Comparison of ENCODE assay signal across 30 mouse cellular contexts in genomic region chr2:152622953-152623352, GRCm38 (mm10). TPM values are rescaled to one million over a fixed set of nuclear protein-coding genes. Genes with fewer than 3 reads are reported as not detected.
"Had no signal": no experiment of that assay in that cellular context is flagged by ENCODE, and none has a peak within 500 bp of the region (broad histone marks: within the 10 kb centered on the region; RNA-seq: fewer than 3 reads in every experiment).

Gene Defb25 (minus strand): TSS chr2:152623053.

- DNase-seq: gastrocnemius, postnatal 14 days; gastrocnemius, postnatal 36 days; heart, adult 18-20 months; heart, postnatal 10 days; heart, postnatal 4 days; kidney, adult 2 months; kidney, adult 9 months; kidney, postnatal 4 days; layer of hippocampus, adult 9-11 months; layer of hippocampus, postnatal 36 days; left cerebral cortex, postnatal 4 days had no signal

- H3K9me3 ChIP-seq: heart, embryonic 10.5 days; heart, embryonic 12.5 days; hindbrain, embryonic 10.5 days; hindbrain, embryonic 12.5 days; intestine, embryonic 15.5 days; limb, embryonic 13.5 days; limb, embryonic 15.5 days; liver, embryonic 12.5 days had no signal

- H3K27ac ChIP-seq: heart, embryonic 10.5 days; hindbrain, embryonic 10.5 days; hindbrain, embryonic 12.5 days; hindbrain, embryonic 14.5 days; intestine, embryonic 15.5 days; layer of hippocampus, adult 2 months; limb, embryonic 13.5 days; limb, embryonic 15.5 days; liver, embryonic 12.5 days; liver, embryonic 14.5 days had no signal

- H3K36me3 ChIP-seq: heart, embryonic 10.5 days; heart, embryonic 12.5 days; hindbrain, embryonic 10.5 days; hindbrain, embryonic 12.5 days; intestine, embryonic 15.5 days; limb, embryonic 13.5 days; limb, embryonic 15.5 days; liver, embryonic 12.5 days had no signal

- ATAC-seq: forebrain, embryonic 16.5 days; hindbrain, embryonic 16.5 days; inflammation-experienced regulatory T-cells, adult 6 months; intestine, embryonic 15.5 days; intestine, postnatal 0 days; liver, embryonic 12.5 days had no signal

- H3K4me3 ChIP-seq: heart, embryonic 10.5 days; heart, embryonic 12.5 days; hindbrain, embryonic 10.5 days; hindbrain, embryonic 12.5 days; intestine, embryonic 15.5 days; layer of hippocampus, adult 2 months; limb, embryonic 13.5 days; limb, embryonic 15.5 days; liver, embryonic 12.5 days had no signal

- H3K4me2 ChIP-seq: heart, embryonic 12.5 days; hindbrain, embryonic 12.5 days; hindbrain, embryonic 14.5 days; intestine, embryonic 15.5 days; limb, embryonic 13.5 days; limb, embryonic 15.5 days; liver, embryonic 12.5 days had no signal

- H3K9ac ChIP-seq: heart, embryonic 12.5 days; hindbrain, embryonic 12.5 days; hindbrain, embryonic 14.5 days; intestine, embryonic 15.5 days; limb, embryonic 13.5 days; limb, embryonic 15.5 days; liver, embryonic 12.5 days; liver, embryonic 14.5 days had no signal

RNA-seq across cellular contexts. Expression of gene Defb25, which starts in this region (rescaled TPM):
- polyA plus RNA-seq: forebrain, embryonic 16.5 days; frontal cortex, adult 2 months; heart, embryonic 10.5 days; heart, embryonic 12.5 days; hindbrain, embryonic 10.5 days; hindbrain, embryonic 12.5 days; hindbrain, embryonic 14.5 days; hindbrain, embryonic 16.5 days; limb, embryonic 11.5 days; liver, adult 2 months; liver, embryonic 14.5 days; liver, embryonic 16.5 days had no signal
